Mouse (Mus musculus) left cerebral cortex, postnatal 4 days (tissue): Measurements from ENCODE around the gene Ttc30a2. TPM values are rescaled to one million over a fixed set of nuclear protein-coding genes. Genes with fewer than 3 reads are reported as not detected.
A peak's percentile ranks its signal among the peaks of the same experiment; 100 is the strongest.

Experiments used
- DNase-seq: peaks from one replicate; pipeline ENCODE4 v3.0.0-alpha.2; 2022
- intact Hi-C: fragments of 180-260 bp; cut with DNase I; formaldehyde crosslinking; loops from one replicate; pipeline ENCODE4 v1.15.1; 2025
- total RNA-seq, 2 experiments: library from RNA; stranded (reverse); gene quantifications; 2 replicates each; pipeline ENCODE4 v1.2.3; 2021

Gene Ttc30a2
- total RNA-seq, 2 experiments from 2014 or later: 0.66 to 0.81 TPM

GRCm38 (mm10) chr2:75930941-75931340, 47.0 kb downstream of the Ttc30a2 start:
- intact Hi-C loops: no loop called here
- no peak for DNase-seq

- DNase-seq: no peak
- intact Hi-C loops: no loop called here
Measured at GRCm38 (mm10) chr2:75929786-75930444, 48.1 kb downstream of the Ttc30a2 start.

DNA sequence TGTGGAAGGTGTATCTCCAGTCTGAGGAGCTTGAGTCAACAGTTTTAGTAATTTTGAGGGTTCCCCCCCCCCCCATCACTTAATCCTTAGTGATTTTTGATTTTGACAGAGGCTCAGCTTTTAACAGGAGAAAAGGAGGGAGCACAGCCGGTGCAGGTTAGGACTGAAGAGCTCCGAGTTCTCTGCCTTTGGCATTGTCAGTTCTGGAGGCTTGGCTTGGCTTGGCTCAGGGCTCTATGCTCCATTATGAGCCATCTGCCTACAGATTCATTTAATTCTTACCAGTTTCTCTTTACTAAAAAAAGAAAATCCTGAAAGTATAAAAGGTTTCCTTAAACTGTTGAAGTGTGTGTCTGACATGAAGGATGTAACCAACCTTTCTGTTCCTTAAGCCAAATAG, 48.8 kb downstream of the Ttc30a2 start:
- intact Hi-C loops: no loop called here
- peak; percentile 68 for DNase-seq

DNA sequence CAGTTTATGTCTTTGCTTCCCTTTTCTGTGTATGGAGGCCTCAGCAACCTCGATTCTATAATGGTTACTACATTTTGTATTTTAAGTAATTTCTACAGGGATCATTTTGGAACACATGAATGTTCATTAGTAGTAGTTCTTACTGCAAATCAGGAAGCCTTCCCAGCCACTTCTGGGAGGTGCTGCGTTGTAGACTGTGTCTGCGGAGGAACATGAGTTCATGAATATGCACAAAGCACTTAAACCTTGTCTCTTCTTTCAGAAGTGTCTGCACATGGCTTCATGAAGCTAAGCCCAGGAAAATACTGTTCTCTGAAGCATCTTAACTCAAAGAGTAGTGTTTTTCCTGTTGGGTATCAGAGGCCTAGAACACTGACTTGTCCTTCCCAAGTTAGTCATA, 50.0 kb downstream of the Ttc30a2 start:
- intact Hi-C loops: no loop called here
- no peak for DNase-seq

GRCm38 (mm10) chr2:75926061-75926460, 51.9 kb downstream of the Ttc30a2 start:
- intact Hi-C loops: no loop called here
- DNase-seq: peak; percentile 10

Other genes with a start within 250 kb of the Ttc30a2 start
- gene Agps, start 146.0 kb downstream of the Ttc30a2 start, total RNA-seq: 10 to 100 TPM; 51.9 to 59.1 TPM
- 10 to 100 TPM; 13.6 to 14.4 TPM for gene Ttc30b, start 39.6 kb downstream of the Ttc30a2 start, total RNA-seq
- 1 to 10 TPM; 3.7 to 4.4 TPM for gene Ttc30a1, start 3.8 kb upstream of the Ttc30a2 start, total RNA-seq